Mouse (Mus musculus): ENCODE results near the gene Rbm47. TPM values are rescaled to one million over a fixed set of nuclear protein-coding genes. Genes with fewer than 3 reads are reported as not detected.

Rbm47 gene
- polyA plus RNA-seq (2012; rRNA removed): 1.4 and 3.0 TPM in 2 replicates

DNA sequence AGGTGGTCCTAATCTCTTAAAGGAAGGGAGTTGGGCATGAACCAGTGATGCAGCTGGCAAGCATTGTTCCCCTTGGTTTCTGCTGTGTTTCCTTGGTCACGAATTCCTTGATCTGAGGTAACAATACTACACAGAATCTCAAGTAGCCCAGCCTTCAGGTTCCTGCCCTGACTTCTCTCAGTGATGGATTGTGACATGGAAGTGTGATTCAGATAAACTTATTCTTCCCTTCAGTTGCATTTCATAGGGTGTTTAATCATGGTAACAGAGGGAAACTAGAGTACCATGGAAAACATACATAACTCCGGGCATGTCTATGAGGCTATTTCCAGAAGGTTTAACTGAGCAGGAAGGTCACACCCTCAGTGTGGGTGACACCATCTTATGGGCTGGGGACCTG, at the start of gene Rbm47:
Gene Rbm47, minus strand, starts transcription at position 101 of the 400 bp plus-strand sequence.

DNA sequence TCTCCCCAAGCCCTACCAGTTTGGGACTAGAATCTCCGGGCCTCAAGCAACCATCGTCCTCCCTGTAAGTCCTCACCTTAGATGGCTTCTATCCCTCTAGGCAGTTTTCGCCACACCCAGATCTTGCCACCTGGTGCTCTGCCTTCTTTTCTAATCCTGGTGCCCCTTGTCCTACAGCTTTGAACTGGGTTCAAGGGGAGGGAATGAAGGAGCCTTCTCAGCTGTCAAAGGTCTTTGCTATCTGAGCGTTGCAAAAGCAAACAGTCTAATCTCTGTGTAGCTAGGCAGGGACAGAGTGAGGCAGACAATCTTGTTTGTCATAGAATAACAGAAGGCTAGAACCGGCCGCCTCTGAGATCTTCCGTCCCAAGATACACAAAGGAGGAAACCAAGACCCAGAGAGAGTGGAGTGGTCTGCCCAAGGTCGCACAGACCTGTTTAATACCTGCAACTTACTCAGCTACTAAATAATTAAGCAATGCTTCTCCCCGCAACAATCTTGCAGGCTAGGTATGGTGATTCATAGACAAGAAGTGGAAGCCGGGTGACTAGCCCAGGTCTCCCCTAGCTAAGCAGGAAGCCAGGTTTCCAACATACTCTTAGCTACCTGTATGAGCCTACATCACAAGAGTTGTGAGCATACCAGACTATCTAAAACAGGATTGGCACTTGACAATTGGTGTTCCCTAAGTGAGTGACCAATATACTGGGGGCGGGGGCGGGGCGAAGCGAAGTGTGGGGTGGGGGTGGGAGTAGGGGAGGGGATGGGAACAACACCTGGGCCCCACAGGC, 168.6 kb downstream of the Rbm47 start, which contains the start of gene 9130230L23Rik:
Gene 9130230L23Rik, minus strand, starts transcription at position 152 of the 792 bp plus-strand sequence.

Other genes starting within 250 kb of the Rbm47 start
- 0.19 TPM in 1 of 2 replicates, not detected in the other for gene Chrna9, start 238.2 kb downstream of the Rbm47 start, polyA plus RNA-seq (2012; rRNA removed)
- gene 9130230L23Rik, start 168.8 kb downstream of the Rbm47 start, polyA plus RNA-seq (2012; rRNA removed): 0.04 and 0.10 TPM in 2 replicates
- 4.6 and 4.9 TPM in 2 replicates for gene Nsun7, start 86.8 kb upstream of the Rbm47 start, polyA plus RNA-seq (2012; rRNA removed)